Mouse (Mus musculus): ENCODE measurements at regions not wholly inside any gene's neighbourhood (a gene's known extent, or its start where the extent isn't known, plus 50 kb on each side); places are given as distances from the start of the nearest gene placed in this dataset.

- 57% methylated on average over 3 of the region's 3 CpGs for WGBS (ENCODE audit: insufficient replicate concordance)
- H3K4me2 ChIP-seq, result no peak overlapping the region
- H3K36me3 ChIP-seq (ENCODE audit: control insufficient read depth, insufficient read depth, low read length), result no peaks in the 10 kb centered on the region
- H3K9me3 ChIP-seq (replicated peaks; ENCODE audit: control insufficient read depth, low read length), result no peaks in the 10 kb centered on the region
- no peaks in the 10 kb centered on the region for H3K27me3 ChIP-seq (ENCODE audit: control insufficient read depth, insufficient read depth, low read length)
- ATAC-seq (replicated peaks; ENCODE audit: insufficient number of reproducible peaks, low FRiP score, low TSS enrichment), result no peak
- no peak overlapping the region for H3K27ac ChIP-seq (ENCODE audit: low read depth, low read length)
- H3K4me3 ChIP-seq (ENCODE audit: low read depth, low read length), result no peak overlapping the region
- H3K4me1 ChIP-seq (ENCODE audit: control insufficient read depth, insufficient read depth, low read length), result no peaks in the 10 kb centered on the region
- H3K9ac ChIP-seq (ENCODE audit: low read depth, low read length), result no peak overlapping the region
These were observed 149.2 kb downstream of the 4930544G11Rik start for GRCm38 (mm10) chr6:66101555-66102071.

- Histone ChIP-seq H3K27ac (ENCODE audit: low read depth, low read length) (no peak overlapping the region), H3K4me2 (no peak overlapping the region), H3K9me3 (replicated peaks; ENCODE audit: control insufficient read depth, low read length) (no peaks in the 10 kb centered on the region), H3K9ac (ENCODE audit: low read depth, low read length) (no peak overlapping the region), H3K4me1 (ENCODE audit: control insufficient read depth, insufficient read depth, low read length) (no peaks in the 10 kb centered on the region), H3K36me3 (ENCODE audit: control insufficient read depth, insufficient read depth, low read length) (no peaks in the 10 kb centered on the region), H3K27me3 (ENCODE audit: control insufficient read depth, insufficient read depth, low read length) (no peaks in the 10 kb centered on the region), H3K4me3 (ENCODE audit: low read depth, low read length) (no peak overlapping the region)
- no peak for ATAC-seq (replicated peaks; ENCODE audit: insufficient number of reproducible peaks, low FRiP score, low TSS enrichment)
- 81% methylated on average over 6 of the region's 6 CpGs for WGBS (ENCODE audit: insufficient replicate concordance)
These were observed 162.0 kb downstream of the 4930544G11Rik start for GRCm38 (mm10) chr6:66114366-66114765.

- H3K4me2 ChIP-seq, result no peak overlapping the region
- no peak overlapping the region for H3K27ac ChIP-seq (ENCODE audit: low read depth, low read length)
- no peak for ATAC-seq (replicated peaks; ENCODE audit: insufficient number of reproducible peaks, low FRiP score, low TSS enrichment)
- H3K4me3 ChIP-seq (ENCODE audit: low read depth, low read length), result no peak overlapping the region
- no peaks in the 10 kb centered on the region for H3K27me3 ChIP-seq (ENCODE audit: control insufficient read depth, insufficient read depth, low read length)
- 67% methylated on average over 5 of the region's 5 CpGs for WGBS (ENCODE audit: insufficient replicate concordance)
- no peaks in the 10 kb centered on the region for H3K9me3 ChIP-seq (replicated peaks; ENCODE audit: control insufficient read depth, low read length)
- peaks cover 2% of the 10 kb centered on the region; the same call in 1 of the 2 replicates for H3K4me1 ChIP-seq (ENCODE audit: control insufficient read depth, insufficient read depth, low read length)
- H3K9ac ChIP-seq (ENCODE audit: low read depth, low read length), result no peak overlapping the region
- H3K36me3 ChIP-seq (ENCODE audit: control insufficient read depth, insufficient read depth, low read length), result no peaks in the 10 kb centered on the region
These were observed 169.2 kb downstream of the 4930544G11Rik start for GRCm38 (mm10) chr6:66121479-66122183.

GRCm38 (mm10) chr6:66124292-66124691, 171.9 kb downstream of the 4930544G11Rik start:
- no peaks in the 10 kb centered on the region for H3K36me3 ChIP-seq (ENCODE audit: control insufficient read depth, insufficient read depth, low read length)
- no peak overlapping the region for H3K9ac ChIP-seq (ENCODE audit: low read depth, low read length)
- H3K9me3 ChIP-seq (replicated peaks; ENCODE audit: control insufficient read depth, low read length), result no peaks in the 10 kb centered on the region
- H3K27ac ChIP-seq (ENCODE audit: low read depth, low read length), result no peak overlapping the region
- 79% methylated on average over 1 of the region's 1 CpGs for WGBS (ENCODE audit: insufficient replicate concordance)
- no peaks in the 10 kb centered on the region for H3K27me3 ChIP-seq (ENCODE audit: control insufficient read depth, insufficient read depth, low read length)
- H3K4me3 ChIP-seq (ENCODE audit: low read depth, low read length), result no peak overlapping the region
- ATAC-seq (replicated peaks; ENCODE audit: insufficient number of reproducible peaks, low FRiP score, low TSS enrichment), result no peak
- no peak overlapping the region for H3K4me2 ChIP-seq
- peaks cover 2% of the 10 kb centered on the region; the same call in 1 of the 2 replicates for H3K4me1 ChIP-seq (ENCODE audit: control insufficient read depth, insufficient read depth, low read length)

- Histone ChIP-seq H3K27ac (ENCODE audit: low read depth, low read length) (no peak overlapping the region), H3K4me1 (ENCODE audit: control insufficient read depth, insufficient read depth, low read length) (no peaks in the 10 kb centered on the region), H3K9ac (ENCODE audit: low read depth, low read length) (no peak overlapping the region), H3K27me3 (ENCODE audit: control insufficient read depth, insufficient read depth, low read length) (no peaks in the 10 kb centered on the region), H3K4me2 (no peak overlapping the region), H3K9me3 (replicated peaks; ENCODE audit: control insufficient read depth, low read length) (no peaks in the 10 kb centered on the region), H3K4me3 (ENCODE audit: low read depth, low read length) (no peak overlapping the region), H3K36me3 (ENCODE audit: control insufficient read depth, insufficient read depth, low read length) (no peaks in the 10 kb centered on the region)
- WGBS (ENCODE audit: insufficient replicate concordance), result 79% methylated on average over 3 of the region's 3 CpGs
- ATAC-seq (replicated peaks; ENCODE audit: insufficient number of reproducible peaks, low FRiP score, low TSS enrichment), result no peak
These were observed 199.4 kb downstream of the 4930544G11Rik start for GRCm38 (mm10) chr6:66151786-66152185.

GRCm38 (mm10) chr6:66154831-66155230, 202.4 kb downstream of the 4930544G11Rik start:
- Histone ChIP-seq H3K4me2 (no peak overlapping the region), H3K4me3 (ENCODE audit: low read depth, low read length) (no peak overlapping the region), H3K36me3 (ENCODE audit: control insufficient read depth, insufficient read depth, low read length) (no peaks in the 10 kb centered on the region), H3K9me3 (replicated peaks; ENCODE audit: control insufficient read depth, low read length) (no peaks in the 10 kb centered on the region), H3K27me3 (ENCODE audit: control insufficient read depth, insufficient read depth, low read length) (no peaks in the 10 kb centered on the region), H3K4me1 (ENCODE audit: control insufficient read depth, insufficient read depth, low read length) (no peaks in the 10 kb centered on the region), H3K27ac (ENCODE audit: low read depth, low read length) (no peak overlapping the region), H3K9ac (ENCODE audit: low read depth, low read length) (no peak overlapping the region)
- 80% methylated on average over 2 of the region's 2 CpGs for WGBS (ENCODE audit: insufficient replicate concordance)
- ATAC-seq (replicated peaks; ENCODE audit: insufficient number of reproducible peaks, low FRiP score, low TSS enrichment), result no peak

GRCm38 (mm10) chr6:66160805-66161204, 208.4 kb downstream of the 4930544G11Rik start:
- H3K9ac ChIP-seq (ENCODE audit: low read depth, low read length), result no peak overlapping the region
- H3K36me3 ChIP-seq (ENCODE audit: control insufficient read depth, insufficient read depth, low read length), result no peaks in the 10 kb centered on the region
- no peaks in the 10 kb centered on the region for H3K27me3 ChIP-seq (ENCODE audit: control insufficient read depth, insufficient read depth, low read length)
- no peaks in the 10 kb centered on the region for H3K4me1 ChIP-seq (ENCODE audit: control insufficient read depth, insufficient read depth, low read length)
- H3K4me2 ChIP-seq, result no peak overlapping the region
- H3K27ac ChIP-seq (ENCODE audit: low read depth, low read length), result no peak overlapping the region
- no peak overlapping the region for H3K4me3 ChIP-seq (ENCODE audit: low read depth, low read length)
- no peak for ATAC-seq (replicated peaks; ENCODE audit: insufficient number of reproducible peaks, low FRiP score, low TSS enrichment)
- 60% methylated on average over 2 of the region's 2 CpGs for WGBS (ENCODE audit: insufficient replicate concordance)
- H3K9me3 ChIP-seq (replicated peaks; ENCODE audit: control insufficient read depth, low read length), result no peaks in the 10 kb centered on the region

GRCm38 (mm10) chr6:66168913-66169312, 216.5 kb downstream of the 4930544G11Rik start:
- 61% methylated on average over 3 of the region's 3 CpGs for WGBS (ENCODE audit: insufficient replicate concordance)
- Histone ChIP-seq H3K4me1 (ENCODE audit: control insufficient read depth, insufficient read depth, low read length) (no peaks in the 10 kb centered on the region), H3K9me3 (replicated peaks; ENCODE audit: control insufficient read depth, low read length) (no peaks in the 10 kb centered on the region), H3K4me2 (no peak overlapping the region), H3K36me3 (ENCODE audit: control insufficient read depth, insufficient read depth, low read length) (no peaks in the 10 kb centered on the region), H3K9ac (ENCODE audit: low read depth, low read length) (no peak overlapping the region), H3K27me3 (ENCODE audit: control insufficient read depth, insufficient read depth, low read length) (no peaks in the 10 kb centered on the region), H3K4me3 (ENCODE audit: low read depth, low read length) (no peak overlapping the region), H3K27ac (ENCODE audit: low read depth, low read length) (no peak overlapping the region)
- no peak for ATAC-seq (replicated peaks; ENCODE audit: insufficient number of reproducible peaks, low FRiP score, low TSS enrichment)

GRCm38 (mm10) chr6:66197990-66198389, 245.6 kb downstream of the 4930544G11Rik start:
- H3K36me3 ChIP-seq (ENCODE audit: control insufficient read depth, insufficient read depth, low read length), result no peaks in the 10 kb centered on the region
- no peaks in the 10 kb centered on the region for H3K9me3 ChIP-seq (replicated peaks; ENCODE audit: control insufficient read depth, low read length)
- H3K27me3 ChIP-seq (ENCODE audit: control insufficient read depth, insufficient read depth, low read length), result no peaks in the 10 kb centered on the region
- H3K4me2 ChIP-seq, result no peak overlapping the region
- ATAC-seq (replicated peaks; ENCODE audit: insufficient number of reproducible peaks, low FRiP score, low TSS enrichment), result no peak
- no peak overlapping the region for H3K27ac ChIP-seq (ENCODE audit: low read depth, low read length)
- H3K9ac ChIP-seq (ENCODE audit: low read depth, low read length), result no peak overlapping the region
- peaks cover 9% of the 10 kb centered on the region; the same call in 1 of the 2 replicates for H3K4me1 ChIP-seq (ENCODE audit: control insufficient read depth, insufficient read depth, low read length)
- H3K4me3 ChIP-seq (ENCODE audit: low read depth, low read length), result no peak overlapping the region
- WGBS (ENCODE audit: insufficient replicate concordance), result 75% methylated on average over 1 of the region's 1 CpGs

Data from heart, embryonic 11.5 days (tissue).